Mouse (Mus musculus): ENCODE data around the gene Rapgef4.

DNA sequence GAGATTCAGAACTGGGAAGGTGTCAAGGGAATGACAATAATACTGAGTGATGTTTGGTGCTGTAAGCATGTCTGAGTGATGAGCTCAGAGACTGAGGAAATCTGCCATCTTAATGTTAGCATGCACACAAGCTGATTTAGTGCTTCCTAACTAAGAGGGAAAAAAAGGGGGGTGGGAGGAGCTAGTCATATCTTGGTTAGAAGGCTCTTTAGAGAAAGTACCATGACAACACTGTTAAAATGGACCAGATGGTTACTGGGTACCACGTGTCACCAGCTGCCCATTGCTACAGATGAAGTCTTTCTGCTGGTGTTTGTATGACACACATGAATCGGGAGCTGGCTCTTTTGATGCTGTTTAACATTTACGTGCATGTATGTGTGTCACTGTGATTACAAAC, 155.0 kb downstream of the Rapgef4 start:
- TF ChIP-seq CTCF (IDR thresholded peaks at IDR 0.05; ENCODE audit: low read depth, low read length): no peak
- no peak for TF ChIP-seq POLR2A (IDR thresholded peaks at IDR 0.05; ENCODE audit: extremely low read depth, insufficient read depth, low read length)

Data from liver, adult 2 months (tissue).